8 mouse cellular contexts compared by ENCODE assay signal in genomic region chr1:34677105-34677741, GRCm38 (mm10).
DNase-seq lines count a peak whose midpoint lies in the region; ATAC-seq lines count a peak whose summit lies in the region.
"Had no signal": no experiment of that assay in that cellular context is flagged by ENCODE, and none has a peak within 500 bp of the region (broad histone marks: within the 10 kb centered on the region; RNA-seq: fewer than 3 reads in every experiment).

No protein-coding gene starts in this region.

- H3K9ac ChIP-seq in heart, embryonic 16.5 days (ENCODE audit: low read length) = no peak overlapping the region
- no peak overlapping the region for H3K9ac ChIP-seq in hindbrain, embryonic 13.5 days
- no peak overlapping the region for H3K9ac ChIP-seq in midbrain, embryonic 16.5 days (ENCODE audit: low read depth, low read length)

- no peak overlapping the region for H3K4me3 ChIP-seq in heart, embryonic 16.5 days (ENCODE audit: low read length)
- H3K4me3 ChIP-seq in embryonic facial prominence, embryonic 10.5 days = peak overlapping the region; percentile 61
- peak overlapping the region; percentile 53 for H3K4me3 ChIP-seq in hindbrain, embryonic 13.5 days
- H3K4me3 ChIP-seq in midbrain, embryonic 16.5 days (ENCODE audit: low read depth, low read length) = no peak overlapping the region

- no peak for ATAC-seq in heart, embryonic 16.5 days (replicated peaks; ENCODE audit: extremely low read depth, insufficient read depth, low FRiP score)
- ATAC-seq in hindbrain, embryonic 13.5 days (ENCODE audit: low FRiP score) = no peak
- ATAC-seq in midbrain, embryonic 16.5 days = no peak
- no peak for ATAC-seq in activated CD4-positive, CD25-positive, alpha-beta regulatory T cell, adult 4 months

- peak overlapping the region; percentile 86; the same call in 1 of the 2 replicates for H3K4me2 ChIP-seq in heart, embryonic 16.5 days (ENCODE audit: low read depth, low read length)
- H3K4me2 ChIP-seq in hindbrain, embryonic 13.5 days = peak overlapping the region; percentile 96
- peak overlapping the region; percentile 96 for H3K4me2 ChIP-seq in midbrain, embryonic 16.5 days (ENCODE audit: low read length)

- H3K27me3 ChIP-seq in heart, embryonic 16.5 days (ENCODE audit: control insufficient read depth, insufficient read depth, low read length) = peaks cover 26% of the 10 kb centered on the region
- peaks cover 67% of the 10 kb centered on the region for H3K27me3 ChIP-seq in embryonic facial prominence, embryonic 10.5 days (replicated peaks; ENCODE audit: low read depth, poor library complexity, severe bottlenecking)
- peaks cover 55% of the 10 kb centered on the region for H3K27me3 ChIP-seq in hindbrain, embryonic 13.5 days
- peaks cover 13% of the 10 kb centered on the region for H3K27me3 ChIP-seq in midbrain, embryonic 16.5 days (ENCODE audit: control insufficient read depth, insufficient read depth, low read depth, low read length)

- H3K9me3 ChIP-seq in heart, embryonic 16.5 days (replicated peaks; ENCODE audit: control insufficient read depth, low read length) = no peaks in the 10 kb centered on the region
- no peaks in the 10 kb centered on the region for H3K9me3 ChIP-seq in embryonic facial prominence, embryonic 10.5 days
- H3K9me3 ChIP-seq in hindbrain, embryonic 13.5 days = no peaks in the 10 kb centered on the region
- no peaks in the 10 kb centered on the region for H3K9me3 ChIP-seq in midbrain, embryonic 16.5 days (replicated peaks; ENCODE audit: control insufficient read depth, low read length, poor library complexity, severe bottlenecking)

- peaks cover 2% of the 10 kb centered on the region; the same call in 1 of the 2 replicates for H3K4me1 ChIP-seq in heart, embryonic 16.5 days (ENCODE audit: control insufficient read depth, insufficient read depth, low read length)
- peaks cover 16% of the 10 kb centered on the region for H3K4me1 ChIP-seq in embryonic facial prominence, embryonic 10.5 days
- peaks cover 46% of the 10 kb centered on the region for H3K4me1 ChIP-seq in hindbrain, embryonic 13.5 days (replicated peaks)
- H3K4me1 ChIP-seq in midbrain, embryonic 16.5 days (ENCODE audit: control insufficient read depth, insufficient read depth, low read length) = peaks cover 16% of the 10 kb centered on the region

- DNase-seq in heart, adult 9 months (ENCODE audit: low spot score in 2 of 2) = no peak
- no peak for DNase-seq in embryonic facial prominence, embryonic 10.5 days (ENCODE audit: low spot score)
- DNase-seq in ovary, postnatal 10 days (ENCODE audit: low spot score) = no peak
- DNase-seq: cerebellum, adult 9-10 months had no signal

- WGBS in heart, embryonic 16.5 days = 38% methylated on average over 12 of the region's 12 CpGs
- 52% methylated on average over 12 of the region's 12 CpGs for WGBS in embryonic facial prominence, embryonic 10.5 days
- WGBS in hindbrain, embryonic 13.5 days = 59% methylated on average over 12 of the region's 12 CpGs
- 61% methylated on average over 12 of the region's 12 CpGs for WGBS in midbrain, embryonic 16.5 days

- H3K36me3 ChIP-seq in heart, embryonic 16.5 days (ENCODE audit: control insufficient read depth, insufficient read depth) = no peaks in the 10 kb centered on the region
- no peaks in the 10 kb centered on the region for H3K36me3 ChIP-seq in embryonic facial prominence, embryonic 10.5 days (replicated peaks)
- H3K36me3 ChIP-seq in hindbrain, embryonic 13.5 days = no peaks in the 10 kb centered on the region
- H3K36me3 ChIP-seq in midbrain, embryonic 16.5 days (ENCODE audit: control insufficient read depth, insufficient read depth, low read length) = no peaks in the 10 kb centered on the region

- no peak overlapping the region for H3K27ac ChIP-seq in heart, embryonic 16.5 days (ENCODE audit: low read length)
- no peak overlapping the region for H3K27ac ChIP-seq in embryonic facial prominence, embryonic 10.5 days (replicated peaks)
- H3K27ac ChIP-seq in hindbrain, embryonic 13.5 days = no peak overlapping the region
- no peak overlapping the region for H3K27ac ChIP-seq in midbrain, embryonic 16.5 days (ENCODE audit: low read length)

Comparison
In these comparisons a context has a peak if more than half of its experiments do, and no peak if none do; other contexts are left out.
1. H3K4me3 ChIP-seq: peak in embryonic facial prominence, embryonic 10.5 days (single experiment) and hindbrain, embryonic 13.5 days (single experiment); none in heart, embryonic 16.5 days (single experiment) and midbrain, embryonic 16.5 days (single experiment).
2. Peak in every context shown above with its lines, with median percentiles within 50 percentile points of each other: H3K4me2 ChIP-seq.